In genomic region chr5:112769721-112770119, GRCm38 (mm10) we compare ENCODE assay signal across 19 mouse cellular contexts.
A peak's percentile ranks its signal among the peaks of the same experiment; 100 is the strongest.
DNase-seq lines count a peak whose midpoint lies in the region; ATAC-seq lines count a peak whose summit lies in the region.
"Had no signal": no experiment of that assay in that cellular context is flagged by ENCODE, and none has a peak within 500 bp of the region (broad histone marks: within the 10 kb centered on the region; RNA-seq: fewer than 3 reads in every experiment).

No protein-coding gene starts in this region.

- H3K36me3 ChIP-seq in kidney, embryonic 14.5 days (ENCODE audit: control insufficient read depth, insufficient read depth, low read length): no peaks in the 10 kb centered on the region
- no peaks in the 10 kb centered on the region for H3K36me3 ChIP-seq in neural tube, embryonic 15.5 days
- H3K36me3 ChIP-seq in midbrain, embryonic 15.5 days (replicated peaks): no peaks in the 10 kb centered on the region
- H3K36me3 ChIP-seq: embryonic facial prominence, embryonic 12.5 days; intestine, embryonic 15.5 days had no signal

- no peaks in the 10 kb centered on the region for H3K9me3 ChIP-seq in kidney, embryonic 14.5 days (ENCODE audit: control insufficient read depth, low read length)
- H3K9me3 ChIP-seq in neural tube, embryonic 15.5 days (replicated peaks): no peaks in the 10 kb centered on the region
- H3K9me3 ChIP-seq in midbrain, embryonic 15.5 days: no peaks in the 10 kb centered on the region
- H3K9me3 ChIP-seq: embryonic facial prominence, embryonic 12.5 days; heart, embryonic 13.5 days; intestine, embryonic 15.5 days had no signal

- H3K27ac ChIP-seq in kidney, embryonic 14.5 days (ENCODE audit: low read depth, low read length): no peak overlapping the region
- H3K27ac ChIP-seq in neural tube, embryonic 15.5 days (replicated peaks): no peak overlapping the region
- 0 out of 2 replicates have a peak overlapping the region, but pooled peaks have one; percentile 17 for H3K27ac ChIP-seq in midbrain, embryonic 15.5 days
- H3K27ac ChIP-seq: embryonic facial prominence, embryonic 12.5 days; heart, embryonic 13.5 days; intestine, embryonic 15.5 days had no signal

- no peak overlapping the region for H3K4me2 ChIP-seq in kidney, embryonic 14.5 days (replicated peaks; ENCODE audit: low read depth, low read length)
- H3K4me2 ChIP-seq in neural tube, embryonic 15.5 days: no peak overlapping the region
- H3K4me2 ChIP-seq in midbrain, embryonic 15.5 days: no peak overlapping the region
- H3K4me2 ChIP-seq: embryonic facial prominence, embryonic 12.5 days; heart, embryonic 13.5 days; intestine, embryonic 15.5 days; lung, embryonic 14.5 days had no signal

- 6% methylated on average over 4 of the region's 4 CpGs for WGBS in kidney, embryonic 14.5 days
- WGBS in neural tube, embryonic 15.5 days: 3% methylated on average over 4 of the region's 4 CpGs
- 27% methylated on average over 4 of the region's 4 CpGs for WGBS in midbrain, embryonic 15.5 days

- no peaks in the 10 kb centered on the region for H3K27me3 ChIP-seq in kidney, embryonic 14.5 days (ENCODE audit: control insufficient read depth, insufficient read depth, low read length)
- peaks cover 4% of the 10 kb centered on the region; the same call in 1 of the 2 replicates for H3K27me3 ChIP-seq in neural tube, embryonic 15.5 days (replicated peaks)
- no peaks in the 10 kb centered on the region for H3K27me3 ChIP-seq in midbrain, embryonic 15.5 days (replicated peaks)
- H3K27me3 ChIP-seq: CH12.LX; embryonic facial prominence, embryonic 12.5 days; intestine, embryonic 15.5 days had no signal

- DNase-seq in kidney, adult 11 months: no peak
- DNase-seq in neural tube, embryonic 10.5 days (ENCODE audit: extremely low spot score, low spot score): peak; percentile 38
- no peak for DNase-seq in spleen, postnatal 10 days (ENCODE audit: low spot score in 2 of 2)
- no peak for DNase-seq in adrenal gland, postnatal 14 days
- DNase-seq: cerebellum, postnatal 10 days; heart, postnatal 36 days; layer of hippocampus, postnatal 36 days; right cerebral cortex, postnatal 14 days; thymus, postnatal 14 days had no signal

- peak; percentile 62; the same call in 1 of the 2 replicates for ATAC-seq in kidney, embryonic 14.5 days (ENCODE audit: low FRiP score, low TSS enrichment)
- ATAC-seq in neural tube, embryonic 15.5 days (ENCODE audit: low FRiP score): no peak
- no peak for ATAC-seq in midbrain, embryonic 15.5 days (replicated peaks)
- ATAC-seq: forebrain, embryonic 16.5 days; intestine, embryonic 15.5 days had no signal

- H3K4me1 ChIP-seq in kidney, embryonic 14.5 days (ENCODE audit: control insufficient read depth, insufficient read depth, low read length): 0 out of 2 replicates have a peak, but pooled peaks cover 3% of the 10 kb centered on the region
- peaks cover 12% of the 10 kb centered on the region for H3K4me1 ChIP-seq in neural tube, embryonic 15.5 days
- peaks cover 22% of the 10 kb centered on the region; the same call in 1 of the 2 replicates for H3K4me1 ChIP-seq in midbrain, embryonic 15.5 days
- H3K4me1 ChIP-seq: embryonic facial prominence, embryonic 12.5 days; intestine, embryonic 15.5 days had no signal

- H3K9ac ChIP-seq in kidney, embryonic 14.5 days (ENCODE audit: low read depth, low read length): no peak overlapping the region
- H3K9ac ChIP-seq in neural tube, embryonic 15.5 days (replicated peaks): no peak overlapping the region
- H3K9ac ChIP-seq in midbrain, embryonic 15.5 days: no peak overlapping the region
- H3K9ac ChIP-seq: embryonic facial prominence, embryonic 12.5 days; heart, embryonic 13.5 days; intestine, embryonic 15.5 days; lung, embryonic 14.5 days had no signal

- H3K4me3 ChIP-seq in kidney, embryonic 14.5 days (ENCODE audit: low read length): no peak overlapping the region
- no peak overlapping the region for H3K4me3 ChIP-seq in neural tube, embryonic 15.5 days (replicated peaks)
- no peak overlapping the region for H3K4me3 ChIP-seq in midbrain, embryonic 15.5 days
- H3K4me3 ChIP-seq: embryonic facial prominence, embryonic 12.5 days; heart, embryonic 13.5 days; intestine, embryonic 15.5 days; myocyte had no signal
